Mouse (Mus musculus): ENCODE measurements around the gene Abhd14b. TPM values are rescaled to one million over a fixed set of nuclear protein-coding genes. Genes with fewer than 3 reads are reported as not detected.

Gene Abhd14b
- total and polyA plus RNA-seq, 3 experiments = 6.6 to 27.8 (median 6.8) TPM

DNA sequence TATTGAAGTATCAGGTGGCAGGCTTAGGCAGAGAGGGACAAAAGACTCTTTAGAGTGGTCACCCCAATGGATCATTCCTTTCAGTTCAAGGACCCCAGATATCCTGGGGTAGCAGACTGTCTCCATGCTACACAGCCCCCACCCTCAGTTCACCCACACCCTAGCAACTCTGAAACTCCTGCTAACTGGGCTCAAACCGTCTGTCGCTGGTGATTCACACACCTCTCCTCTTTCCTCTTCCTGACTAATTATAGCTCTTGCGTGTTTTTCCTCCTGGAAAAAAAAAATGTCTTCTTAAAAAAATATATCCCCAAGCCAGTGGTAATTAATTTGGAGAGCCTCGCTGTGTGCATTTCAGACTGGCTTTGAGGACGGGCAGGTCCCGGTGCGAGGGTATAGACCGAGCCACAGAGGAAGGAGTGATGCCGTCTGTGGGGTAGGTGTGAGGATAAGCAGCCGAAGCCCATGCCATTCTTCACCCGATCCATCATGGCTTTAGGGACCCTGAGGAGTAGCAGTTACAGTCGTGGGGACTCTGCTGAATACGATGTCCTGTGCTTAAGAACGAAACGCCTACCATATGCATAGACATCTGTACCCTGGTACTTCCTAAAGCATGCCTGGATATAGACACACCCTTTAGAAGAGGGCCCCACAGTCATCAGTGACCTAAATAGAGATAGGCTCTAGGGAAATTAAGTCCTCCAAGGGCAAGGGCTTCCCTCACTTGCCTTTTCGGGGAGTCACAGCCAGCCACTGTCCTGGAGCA lies 44.5 kb upstream of the Abhd14b start:
- no peak for DNase-seq
- Histone ChIP-seq H3K36me3 (ENCODE audit: control insufficient read depth, insufficient read depth, low read length) (no peaks in the 10 kb centered on the region), H3K4me1 (ENCODE audit: control insufficient read depth, insufficient read depth, low read length) (peaks cover 31% of the 10 kb centered on the region), H3K27ac (no peak overlapping the region), H3K9ac (ENCODE audit: low read depth, low read length) (no peak overlapping the region), H3K27me3 (ENCODE audit: control insufficient read depth, insufficient read depth, low read length) (no peaks in the 10 kb centered on the region), H3K79me2 (replicated peaks; ENCODE audit: control insufficient read depth, insufficient read depth, low read length) (no peaks in the 10 kb centered on the region), H3K4me3 (no peak overlapping the region)
- TF ChIP-seq POLR2A (IDR thresholded peaks at IDR 0.05; ENCODE audit: insufficient read depth, low read depth, low read length) (no peak), CTCF (IDR thresholded peaks at IDR 0.05) (no peak), EP300 (IDR thresholded peaks at IDR 0.05; ENCODE audit: insufficient read depth, low read depth, low read length) (no peak)
- 61% methylated on average over 16 of the region's 16 CpGs for WGBS
- intact Hi-C loops (cut with DNase I) = no loop called here

- WGBS = 21% methylated on average over 6 of the region's 6 CpGs
- no peak overlapping the region for H3K4me3 ChIP-seq
Measured at GRCm38 (mm10) chr9:106405275-106405674, 42.0 kb upstream of the Abhd14b start.

DNA sequence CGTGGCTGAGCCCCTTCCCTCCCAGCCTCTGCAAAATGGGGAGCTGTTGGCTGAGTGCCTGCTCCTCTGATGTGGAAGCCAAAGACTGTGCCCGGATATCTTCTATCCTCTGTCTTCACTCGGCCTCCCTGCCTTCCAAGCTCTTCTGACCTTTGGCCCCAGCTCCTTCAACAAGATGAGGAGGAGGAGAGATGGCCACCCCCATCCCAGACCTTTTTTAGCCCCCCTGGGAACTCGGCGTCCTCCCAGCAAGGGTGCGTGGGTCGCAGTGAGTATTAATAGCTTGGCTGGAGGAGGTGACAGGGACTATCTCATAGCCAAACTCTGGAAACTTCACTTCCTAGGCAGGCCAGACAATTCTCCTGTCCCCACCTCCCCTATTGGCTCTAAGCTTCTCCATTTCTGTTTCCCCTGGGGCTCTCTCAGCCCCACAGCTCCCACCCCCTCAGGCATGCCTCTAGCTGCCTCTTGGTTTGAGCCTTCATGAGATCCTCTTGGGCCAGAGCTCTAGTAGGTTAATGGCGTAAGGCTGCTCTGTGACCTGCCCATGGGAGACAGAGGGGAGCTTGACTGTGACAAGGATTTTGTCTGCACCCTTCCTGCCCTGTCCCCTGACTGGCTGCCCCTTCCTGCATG lies 40.7 kb upstream of the Abhd14b start:
- peak overlapping the region; percentile 3 for H3K9ac ChIP-seq (ENCODE audit: low read depth, low read length)
- intact Hi-C loops (cut with DNase I) = no loop called here

More at GRCm38 (mm10) chr9:106405275-106405674, 42.0 kb upstream of the Abhd14b start:
- Histone ChIP-seq H3K4me1 (ENCODE audit: control insufficient read depth, insufficient read depth, low read length) (peaks cover 24% of the 10 kb centered on the region), H3K79me2 (replicated peaks; ENCODE audit: control insufficient read depth, insufficient read depth, low read length) (no peaks in the 10 kb centered on the region), H3K27ac (peak overlapping the region; percentile 83), H3K27me3 (ENCODE audit: control insufficient read depth, insufficient read depth, low read length) (no peaks in the 10 kb centered on the region), H3K36me3 (ENCODE audit: control insufficient read depth, insufficient read depth, low read length) (no peaks in the 10 kb centered on the region), H3K9ac (ENCODE audit: low read depth, low read length) (0 out of 2 replicates have a peak overlapping the region, but pooled peaks have one; percentile 3)
- peak; percentile 71 to 84 for DNase-seq
- intact Hi-C loops (cut with DNase I) = loop anchor here (2.0 kb wide), 1 partner anchor 18 kb away; no protein-coding TSS in a partner anchor
- TF ChIP-seq POLR2A (IDR thresholded peaks at IDR 0.05; ENCODE audit: insufficient read depth, low read depth, low read length) (no peak), CTCF (IDR thresholded peaks at IDR 0.05) (no peak), EP300 (IDR thresholded peaks at IDR 0.05; ENCODE audit: insufficient read depth, low read depth, low read length) (peak; percentile 75; the same call in 1 of the 2 replicates)

DNA sequence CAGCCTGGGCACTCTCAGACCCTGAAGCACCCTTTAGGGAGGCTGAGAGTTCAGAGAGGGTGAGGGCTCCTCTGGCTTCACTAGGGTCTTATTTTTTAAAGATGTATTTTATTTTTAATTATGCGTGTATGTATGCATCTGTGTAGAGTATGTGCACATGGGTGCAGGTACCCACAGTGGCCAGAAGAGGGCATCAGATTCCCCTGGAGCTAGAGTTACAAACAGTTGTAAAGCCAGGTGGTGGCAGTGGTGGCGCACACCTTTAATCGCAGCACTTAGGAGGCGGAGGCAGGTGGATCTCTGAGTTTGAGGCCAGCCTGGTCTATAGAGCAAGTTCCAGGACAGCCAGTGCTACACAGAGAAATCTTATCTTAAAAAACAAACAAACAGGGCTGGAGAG lies 38.2 kb upstream of the Abhd14b start:
- 98% methylated on average over 4 of the region's 4 CpGs for WGBS
- H3K9ac ChIP-seq (ENCODE audit: low read depth, low read length) = no peak overlapping the region
- no peaks in the 10 kb centered on the region for H3K36me3 ChIP-seq (ENCODE audit: control insufficient read depth, insufficient read depth, low read length)
- intact Hi-C loops (cut with DNase I) = no loop called here
- peak; percentile 40 for TF ChIP-seq CTCF (IDR thresholded peaks at IDR 0.05)
- no peak for TF ChIP-seq POLR2A (IDR thresholded peaks at IDR 0.05; ENCODE audit: insufficient read depth, low read depth, low read length)
- peaks cover 15% of the 10 kb centered on the region for H3K4me1 ChIP-seq (ENCODE audit: control insufficient read depth, insufficient read depth, low read length)
- no peaks in the 10 kb centered on the region for H3K27me3 ChIP-seq (ENCODE audit: control insufficient read depth, insufficient read depth, low read length)
- no peaks in the 10 kb centered on the region for H3K79me2 ChIP-seq (replicated peaks; ENCODE audit: control insufficient read depth, insufficient read depth, low read length)
- H3K4me3 ChIP-seq = no peak overlapping the region
- no peak for DNase-seq
- no peak overlapping the region for H3K27ac ChIP-seq

More for the DNA sequence above, 40.7 kb upstream of the Abhd14b start:
- 9% methylated on average over 8 of the region's 8 CpGs for WGBS
- Histone ChIP-seq H3K79me2 (replicated peaks; ENCODE audit: control insufficient read depth, insufficient read depth, low read length) (no peaks in the 10 kb centered on the region), H3K27me3 (ENCODE audit: control insufficient read depth, insufficient read depth, low read length) (no peaks in the 10 kb centered on the region), H3K27ac (peak overlapping the region; percentile 83), H3K4me1 (ENCODE audit: control insufficient read depth, insufficient read depth, low read length) (peaks cover 24% of the 10 kb centered on the region), H3K36me3 (ENCODE audit: control insufficient read depth, insufficient read depth, low read length) (no peaks in the 10 kb centered on the region), H3K4me3 (no peak overlapping the region)
- peak; percentile 74 to 84 for DNase-seq
- peak; percentile 68 for TF ChIP-seq POLR2A (IDR thresholded peaks at IDR 0.05; ENCODE audit: insufficient read depth, low read depth, low read length)
- TF ChIP-seq CTCF (IDR thresholded peaks at IDR 0.05) = no peak
- peak; percentile 71 for TF ChIP-seq EP300 (IDR thresholded peaks at IDR 0.05; ENCODE audit: insufficient read depth, low read depth, low read length)

GRCm38 (mm10) chr9:106410086-106410650 lies 37.1 kb upstream of the Abhd14b start:
- no peak for TF ChIP-seq EP300 (IDR thresholded peaks at IDR 0.05; ENCODE audit: insufficient read depth, low read depth, low read length)
- TF ChIP-seq CTCF (IDR thresholded peaks at IDR 0.05) = no peak
- no peak for TF ChIP-seq POLR2A (IDR thresholded peaks at IDR 0.05; ENCODE audit: insufficient read depth, low read depth, low read length)
- WGBS = 98% methylated on average over 2 of the region's 2 CpGs
- Histone ChIP-seq H3K36me3 (ENCODE audit: control insufficient read depth, insufficient read depth, low read length) (no peaks in the 10 kb centered on the region), H3K79me2 (replicated peaks; ENCODE audit: control insufficient read depth, insufficient read depth, low read length) (no peaks in the 10 kb centered on the region), H3K4me1 (ENCODE audit: control insufficient read depth, insufficient read depth, low read length) (peaks cover 13% of the 10 kb centered on the region), H3K27me3 (ENCODE audit: control insufficient read depth, insufficient read depth, low read length) (no peaks in the 10 kb centered on the region), H3K27ac (no peak overlapping the region), H3K9ac (ENCODE audit: low read depth, low read length) (no peak overlapping the region), H3K4me3 (no peak overlapping the region)
- no peak for DNase-seq
- intact Hi-C loops (cut with DNase I) = no loop called here

Data from heart, adult 2 months (tissue).